Mouse (Mus musculus) E14TG2a.4 (cell line): ENCODE measurements at regions not wholly inside any gene's neighbourhood (a gene's known extent, or its start where the extent isn't known, plus 50 kb on each side); places are given as distances from the start of the nearest gene placed in this dataset.

Source experiments
- CTCF ChIP-seq: conservative IDR thresholded peaks from 2 replicates; pipeline ENCODE4 v1.5.1; 2014; ENCODE audit warnings: low read length
- POU5F1 ChIP-seq: IDR thresholded peaks from 2 replicates; pipeline ENCODE4 v1.6.1; 2014; ENCODE audit warnings: low read length, borderline replicate concordance

GRCm38 (mm10) chr4:54780511-54780910 is 164.3 kb upstream of the Zfp462 start:
- TF ChIP-seq CTCF (no peak), POU5F1 (no peak)
